Mouse (Mus musculus): Measurements from ENCODE around the gene Atad1.

DNA sequence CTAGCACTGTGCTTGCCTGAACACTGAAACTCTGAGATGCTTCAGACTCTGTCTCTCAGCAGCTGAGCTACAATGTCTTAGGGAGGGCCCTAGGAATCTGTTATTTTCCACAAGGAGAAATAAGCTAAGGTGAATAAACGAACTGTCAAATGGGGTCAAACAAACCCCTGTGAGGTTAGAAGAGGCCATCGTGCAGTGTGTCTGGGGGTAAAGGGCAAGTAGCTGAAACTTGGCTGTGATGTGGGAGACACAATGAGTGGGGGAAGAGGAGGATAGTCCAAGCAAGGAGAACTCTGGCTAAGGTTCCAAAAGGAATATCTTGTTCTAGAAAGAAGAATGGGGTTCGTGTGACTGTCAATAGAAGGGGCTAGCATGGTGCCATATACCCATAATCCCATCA, 117.4 kb downstream of the Atad1 start:
- no peak for TF ChIP-seq POLR2A (IDR thresholded peaks at IDR 0.05; ENCODE audit: insufficient read depth, low read depth, low read length)
- no peak for TF ChIP-seq CTCF (IDR thresholded peaks at IDR 0.05; ENCODE audit: insufficient read depth, low read depth, low read length)
